Mouse (Mus musculus): ENCODE measurements around the gene Sly. TPM values are rescaled to one million over a fixed set of nuclear protein-coding genes. Genes with fewer than 3 reads are reported as not detected.

The Sly gene
- not detected for total RNA-seq (2023)

GRCm38 (mm10) chrY:57186888-57187287 lies at the start of gene Sly:
Gene Sly (plus strand): TSS chrY:57187188.

